Mouse (Mus musculus): ENCODE results near the gene Galnt17. TPM values are rescaled to one million over a fixed set of nuclear protein-coding genes. Genes with fewer than 3 reads are reported as not detected.

Gene Galnt17
- polyA plus RNA-seq (2015; fragmentation: Nextera tagmentation; extraction: Ambion mirVana): 4.7 and 5.4 TPM in 2 replicates

GRCm38 (mm10) chr5:131308397-131308796, at the start of gene Galnt17:
Gene Galnt17, minus strand, starts transcription at chr5:131308497.
- peak within 1 kb of the TSS; percentile 62 for H3K4me3 ChIP-seq
- peak within 1 kb of the TSS; percentile 79 for H3K27ac ChIP-seq
- peak within 1 kb of the TSS; percentile 93 for H3K4me2 ChIP-seq
- H3K9me3 ChIP-seq: no peaks in the 10 kb centered on the region
- no peak for ATAC-seq (ENCODE audit: insufficient number of reproducible peaks, low FRiP score, low TSS enrichment, low read depth)
- H3K4me1 ChIP-seq: peaks cover 15% of the 10 kb centered on the region
- 49% methylated on average over 3 of the region's 3 CpGs for WGBS
- H3K27me3 ChIP-seq: peaks cover 36% of the 10 kb centered on the region
- peak within 1 kb of the TSS; percentile 47 for H3K9ac ChIP-seq
- no peaks in the 10 kb centered on the region for H3K36me3 ChIP-seq

GRCm38 (mm10) chr5:131334536-131334935, 26.2 kb upstream of the Galnt17 start:
- H3K27me3 ChIP-seq: no peaks in the 10 kb centered on the region
- ATAC-seq (ENCODE audit: insufficient number of reproducible peaks, low FRiP score, low TSS enrichment, low read depth): no peak
- H3K4me1 ChIP-seq: no peaks in the 10 kb centered on the region
- no peak overlapping the region for H3K9ac ChIP-seq
- WGBS: 67% methylated on average over 8 of the region's 8 CpGs
- H3K36me3 ChIP-seq: no peaks in the 10 kb centered on the region
- H3K4me2 ChIP-seq: no peak overlapping the region
- no peak overlapping the region for H3K27ac ChIP-seq
- no peaks in the 10 kb centered on the region for H3K9me3 ChIP-seq
- no peak overlapping the region for H3K4me3 ChIP-seq

- ATAC-seq (ENCODE audit: insufficient number of reproducible peaks, low FRiP score, low TSS enrichment, low read depth): no peak
Measured at GRCm38 (mm10) chr5:131321286-131321685, 13.0 kb upstream of the Galnt17 start.

GRCm38 (mm10) chr5:131319605-131320004, 11.3 kb upstream of the Galnt17 start:
- 16% methylated on average over 3 of the region's 3 CpGs for WGBS
- H3K9me3 ChIP-seq: no peaks in the 10 kb centered on the region
- H3K4me3 ChIP-seq: no peak overlapping the region
- H3K27me3 ChIP-seq: no peaks in the 10 kb centered on the region
- no peaks in the 10 kb centered on the region for H3K36me3 ChIP-seq
- no peak overlapping the region for H3K27ac ChIP-seq
- H3K4me1 ChIP-seq: peaks cover 3% of the 10 kb centered on the region; the same call in 1 of the 2 replicates
- no peak for ATAC-seq (ENCODE audit: insufficient number of reproducible peaks, low FRiP score, low TSS enrichment, low read depth)
- H3K9ac ChIP-seq: no peak overlapping the region
- no peak overlapping the region for H3K4me2 ChIP-seq

More at GRCm38 (mm10) chr5:131321286-131321685, 13.0 kb upstream of the Galnt17 start:
- Histone ChIP-seq H3K9ac (no peak overlapping the region), H3K27me3 (no peaks in the 10 kb centered on the region), H3K4me1 (no peaks in the 10 kb centered on the region), H3K27ac (no peak overlapping the region), H3K9me3 (no peaks in the 10 kb centered on the region), H3K4me2 (no peak overlapping the region), H3K4me3 (no peak overlapping the region), H3K36me3 (no peaks in the 10 kb centered on the region)
- WGBS: 39% methylated on average over 3 of the region's 3 CpGs

GRCm38 (mm10) chr5:131319141-131319540, 10.8 kb upstream of the Galnt17 start:
- Histone ChIP-seq H3K4me2 (no peak overlapping the region), H3K27ac (no peak overlapping the region), H3K4me3 (no peak overlapping the region), H3K4me1 (peaks cover 3% of the 10 kb centered on the region; the same call in 1 of the 2 replicates), H3K9ac (no peak overlapping the region), H3K27me3 (no peaks in the 10 kb centered on the region), H3K36me3 (no peaks in the 10 kb centered on the region), H3K9me3 (no peaks in the 10 kb centered on the region)
- ATAC-seq (ENCODE audit: insufficient number of reproducible peaks, low FRiP score, low TSS enrichment, low read depth): no peak
- 35% methylated on average over 2 of the region's 2 CpGs for WGBS

- Histone ChIP-seq H3K4me1 (peaks cover 3% of the 10 kb centered on the region; the same call in 1 of the 2 replicates), H3K4me3 (no peak overlapping the region), H3K4me2 (no peak overlapping the region), H3K27me3 (no peaks in the 10 kb centered on the region), H3K27ac (no peak overlapping the region), H3K36me3 (no peaks in the 10 kb centered on the region), H3K9me3 (no peaks in the 10 kb centered on the region), H3K9ac (no peak overlapping the region)
- no peak for ATAC-seq (ENCODE audit: insufficient number of reproducible peaks, low FRiP score, low TSS enrichment, low read depth)
- WGBS: 47% methylated on average over 4 of the region's 4 CpGs
Measured at GRCm38 (mm10) chr5:131315016-131315415, 6.7 kb upstream of the Galnt17 start.

GRCm38 (mm10) chr5:131307656-131308151, 593 bp downstream of the Galnt17 start:
- H3K4me3 ChIP-seq: peak overlapping the region; percentile 62
- peak overlapping the region; percentile 93 for H3K4me2 ChIP-seq
- no peaks in the 10 kb centered on the region for H3K36me3 ChIP-seq
- peak overlapping the region; percentile 79 for H3K27ac ChIP-seq
- H3K9ac ChIP-seq: peak overlapping the region; percentile 47
- H3K4me1 ChIP-seq: peaks cover 15% of the 10 kb centered on the region
- peak; percentile 82 for ATAC-seq (ENCODE audit: insufficient number of reproducible peaks, low FRiP score, low TSS enrichment, low read depth)
- under 1% methylated on average over 36 of the region's 36 CpGs for whole genome bisulfite sequencing
- H3K9me3 ChIP-seq: no peaks in the 10 kb centered on the region
- peaks cover 36% of the 10 kb centered on the region for H3K27me3 ChIP-seq

GRCm38 (mm10) chr5:131306908-131307655, 1.2 kb downstream of the Galnt17 start:
- Histone ChIP-seq H3K4me3 (peak overlapping the region; percentile 62), H3K36me3 (no peaks in the 10 kb centered on the region), H3K27ac (peak overlapping the region; percentile 79), H3K9me3 (no peaks in the 10 kb centered on the region), H3K4me2 (peak overlapping the region; percentile 93), H3K9ac (peak overlapping the region; percentile 47), H3K4me1 (peaks cover 15% of the 10 kb centered on the region), H3K27me3 (peaks cover 36% of the 10 kb centered on the region)
- under 1% methylated on average over 59 of the region's 64 CpGs for WGBS
- ATAC-seq (ENCODE audit: insufficient number of reproducible peaks, low FRiP score, low TSS enrichment, low read depth): peak; percentile 11; the same call in 1 of the 2 replicates

GRCm38 (mm10) chr5:131306321-131306907, 1.9 kb downstream of the Galnt17 start:
- Histone ChIP-seq H3K9me3 (no peaks in the 10 kb centered on the region), H3K36me3 (no peaks in the 10 kb centered on the region), H3K4me1 (peaks cover 15% of the 10 kb centered on the region), H3K9ac (no peak overlapping the region), H3K4me2 (peak overlapping the region; percentile 93), H3K4me3 (peak overlapping the region; percentile 62), H3K27me3 (peaks cover 36% of the 10 kb centered on the region), H3K27ac (0 out of 2 replicates have a peak overlapping the region, but pooled peaks have one; percentile 79)
- under 1% methylated on average over 39 of the region's 39 CpGs for WGBS
- ATAC-seq (ENCODE audit: insufficient number of reproducible peaks, low FRiP score, low TSS enrichment, low read depth): no peak

GRCm38 (mm10) chr5:131305223-131305622, 3.1 kb downstream of the Galnt17 start:
- H3K36me3 ChIP-seq: no peaks in the 10 kb centered on the region
- 46% methylated on average over 5 of the region's 5 CpGs for WGBS
- H3K4me2 ChIP-seq: peak overlapping the region; percentile 93
- H3K9ac ChIP-seq: no peak overlapping the region
- peak overlapping the region; percentile 62 for H3K4me3 ChIP-seq
- H3K27me3 ChIP-seq: peaks cover 36% of the 10 kb centered on the region
- H3K27ac ChIP-seq: no peak overlapping the region
- no peaks in the 10 kb centered on the region for H3K9me3 ChIP-seq
- peaks cover 15% of the 10 kb centered on the region for H3K4me1 ChIP-seq
- no peak for ATAC-seq (ENCODE audit: insufficient number of reproducible peaks, low FRiP score, low TSS enrichment, low read depth)

- WGBS: 81% methylated on average over 3 of the region's 3 CpGs
- H3K9ac ChIP-seq: no peak overlapping the region
- peaks cover 5% of the 10 kb centered on the region for H3K4me1 ChIP-seq
- peaks cover 23% of the 10 kb centered on the region for H3K27me3 ChIP-seq
- no peak for ATAC-seq (ENCODE audit: insufficient number of reproducible peaks, low FRiP score, low TSS enrichment, low read depth)
- H3K4me3 ChIP-seq: no peak overlapping the region
- H3K36me3 ChIP-seq: no peaks in the 10 kb centered on the region
- H3K9me3 ChIP-seq: no peaks in the 10 kb centered on the region
- no peak overlapping the region for H3K27ac ChIP-seq
- H3K4me2 ChIP-seq: no peak overlapping the region
Measured at GRCm38 (mm10) chr5:131301526-131301925, 6.8 kb downstream of the Galnt17 start.

All from limb, embryonic 15.5 days (tissue).